ENCODE assay signal across 28 mouse cellular contexts in genomic region chr13:54568380-54568779, GRCm38 (mm10). TPM values are rescaled to one million over a fixed set of nuclear protein-coding genes. Genes with fewer than 3 reads are reported as not detected.
DNase-seq lines count a peak whose midpoint lies in the region; ATAC-seq and TF ChIP-seq lines count a peak whose summit lies in the region.
"Had no signal": no experiment of that assay in that cellular context is flagged by ENCODE, and none has a peak within 500 bp of the region (broad histone marks: within the 10 kb centered on the region; RNA-seq: fewer than 3 reads in every experiment).

No protein-coding gene starts in this region.

- H3K36me3 ChIP-seq in kidney, embryonic 15.5 days: no peaks in the 10 kb centered on the region
- H3K36me3 ChIP-seq in liver, postnatal 0 days (replicated peaks; ENCODE audit: insufficient read depth, low read length): no peaks in the 10 kb centered on the region
- H3K36me3 ChIP-seq: heart, embryonic 13.5 days; intestine, embryonic 15.5 days; midbrain, embryonic 15.5 days; stomach, embryonic 15.5 days had no signal

- ATAC-seq in kidney, embryonic 15.5 days (replicated peaks; ENCODE audit: low FRiP score): no peak
- no peak for ATAC-seq in liver, postnatal 0 days
- ATAC-seq: activated CD4-positive, CD25-positive, alpha-beta regulatory T cell, adult 4 months; forebrain, embryonic 16.5 days; intestine, embryonic 15.5 days; midbrain, embryonic 15.5 days had no signal

- no peak overlapping the region for H3K4me2 ChIP-seq in kidney, embryonic 15.5 days
- H3K4me2 ChIP-seq in liver, postnatal 0 days (ENCODE audit: low read depth, low read length): no peak overlapping the region
- H3K4me2 ChIP-seq: heart, embryonic 13.5 days; hindbrain, embryonic 14.5 days; intestine, embryonic 15.5 days; midbrain, embryonic 15.5 days; stomach, embryonic 15.5 days had no signal

- no peak overlapping the region for H3K4me3 ChIP-seq in kidney, embryonic 15.5 days (replicated peaks)
- H3K4me3 ChIP-seq in liver, postnatal 0 days (ENCODE audit: low read depth, low read length): no peak overlapping the region
- H3K4me3 ChIP-seq: gastrocnemius, adult 2 months; heart, embryonic 13.5 days; intestine, embryonic 15.5 days; layer of hippocampus, adult 2 months; megakaryocyte, embryonic 14.5 days; midbrain, embryonic 15.5 days; myocyte; stomach, embryonic 15.5 days had no signal

- H3K27me3 ChIP-seq in kidney, embryonic 15.5 days: no peaks in the 10 kb centered on the region
- H3K27me3 ChIP-seq in liver, postnatal 0 days (ENCODE audit: insufficient read depth, low read length): no peaks in the 10 kb centered on the region
- H3K27me3 ChIP-seq: heart, embryonic 13.5 days; intestine, embryonic 15.5 days; megakaryocyte, embryonic 14.5 days; midbrain, embryonic 15.5 days; stomach, embryonic 15.5 days had no signal

- TF ChIP-seq CTCF in liver, postnatal 0 days (IDR thresholded peaks at IDR 0.05; ENCODE audit: low read depth): no peak

- no peak overlapping the region for H3K9ac ChIP-seq in kidney, embryonic 15.5 days
- H3K9ac ChIP-seq in liver, postnatal 0 days (replicated peaks): no peak overlapping the region
- H3K9ac ChIP-seq: heart, embryonic 13.5 days; hindbrain, embryonic 14.5 days; intestine, embryonic 15.5 days; midbrain, embryonic 15.5 days; stomach, embryonic 15.5 days had no signal

- H3K4me1 ChIP-seq in kidney, embryonic 15.5 days: peaks cover 21% of the 10 kb centered on the region
- H3K4me1 ChIP-seq in liver, postnatal 0 days (ENCODE audit: insufficient read depth): peaks cover 19% of the 10 kb centered on the region

- peak; percentile 45 to 75 for DNase-seq in kidney, adult 8-10 months
- DNase-seq in B cell, adult 2 months: peak; percentile 26 to 34
- peak; percentile 8 for DNase-seq in T-cell, adult 2 months (ENCODE audit: low spot score)
- peak; percentile 24 for DNase-seq in liver, postnatal 0 days
- no peak for DNase-seq in heart, adult 9 months (ENCODE audit: low spot score in 2 of 2)
- DNase-seq in frontal cortex, postnatal 36 days (ENCODE audit: low spot score in 2 of 2): no peak
- DNase-seq: adrenal gland, postnatal 10 days; cerebellum, adult 11 months; cerebellum, postnatal 14 days; embryo, embryonic 11 days; gastrocnemius, adult 2 months; heart, postnatal 36 days; layer of hippocampus, postnatal 36 days; lung, adult 18-20 months; lung, postnatal 14 days; right cerebral cortex, postnatal 14 days; thymus, adult 2 months had no signal

- H3K27ac ChIP-seq in kidney, embryonic 15.5 days: no peak overlapping the region
- no peak overlapping the region for H3K27ac ChIP-seq in liver, postnatal 0 days (ENCODE audit: low read depth)
- H3K27ac ChIP-seq: gastrocnemius, adult 2 months; heart, embryonic 13.5 days; hindbrain, embryonic 14.5 days; intestine, embryonic 15.5 days; layer of hippocampus, adult 2 months; midbrain, embryonic 15.5 days; stomach, embryonic 15.5 days had no signal

- 46% methylated on average over 5 of the region's 5 CpGs for WGBS in kidney, embryonic 15.5 days
- WGBS in liver, postnatal 0 days (ENCODE audit: insufficient replicate concordance): 57% methylated on average over 5 of the region's 5 CpGs

- H3K9me3 ChIP-seq in kidney, embryonic 15.5 days (replicated peaks): no peaks in the 10 kb centered on the region
- H3K9me3 ChIP-seq in liver, postnatal 0 days (ENCODE audit: low read length): no peaks in the 10 kb centered on the region
- H3K9me3 ChIP-seq: heart, embryonic 13.5 days; intestine, embryonic 15.5 days; megakaryocyte, embryonic 14.5 days; midbrain, embryonic 15.5 days; stomach, embryonic 15.5 days had no signal

- TF ChIP-seq EP300 in liver, postnatal 0 days (IDR thresholded peaks at IDR 0.05; ENCODE audit: low read depth): no peak

RNA-seq across cellular contexts. Expression of gene 4833439L19Rik, which starts 3.1 kb away (rescaled TPM):
- 151 and 162 TPM in 2 replicates for polyA plus RNA-seq in kidney, embryonic 15.5 days (2015; fragmentation: Nextera tagmentation; extraction: Ambion mirVana)
- 40.9 and 41.6 TPM in 2 replicates for polyA plus RNA-seq in liver, postnatal 0 days (2015; fragmentation: Nextera tagmentation; extraction: Ambion mirVana)

RNA-seq across cellular contexts. Expression of gene Arl10, which starts 6.4 kb away (rescaled TPM):
- polyA plus RNA-seq in kidney, embryonic 15.5 days (2015; fragmentation: Nextera tagmentation; extraction: Ambion mirVana): 34.0 and 36.1 TPM in 2 replicates
- 7.0 and 7.1 TPM in 2 replicates for polyA plus RNA-seq in liver, postnatal 0 days (2015; fragmentation: Nextera tagmentation; extraction: Ambion mirVana)

RNA-seq across cellular contexts. Expression of gene Nop16, which starts 21.5 kb away (rescaled TPM):
- 90.2 and 95.5 TPM in 2 replicates for polyA plus RNA-seq in kidney, embryonic 15.5 days (2015; fragmentation: Nextera tagmentation; extraction: Ambion mirVana)
- polyA plus RNA-seq in liver, postnatal 0 days (2015; fragmentation: Nextera tagmentation; extraction: Ambion mirVana): 41.1 and 42.3 TPM in 2 replicates

RNA-seq across cellular contexts. Expression of gene Higd2a, which starts 21.6 kb away (rescaled TPM):
- polyA plus RNA-seq in kidney, embryonic 15.5 days (2015; fragmentation: Nextera tagmentation; extraction: Ambion mirVana): 205 and 219 TPM in 2 replicates
- polyA plus RNA-seq in liver, postnatal 0 days (2015; fragmentation: Nextera tagmentation; extraction: Ambion mirVana): 169 and 176 TPM in 2 replicates

RNA-seq across cellular contexts. Expression of gene Cltb, which starts 42.8 kb away (rescaled TPM):
- polyA plus RNA-seq in kidney, embryonic 15.5 days (2015; fragmentation: Nextera tagmentation; extraction: Ambion mirVana): 44.8 and 45.6 TPM in 2 replicates
- 29.0 and 30.2 TPM in 2 replicates for polyA plus RNA-seq in liver, postnatal 0 days (2015; fragmentation: Nextera tagmentation; extraction: Ambion mirVana)

Comparison
In these comparisons a context has a peak if more than half of its experiments do, and no peak if none do; other contexts are left out.
1. DNase-seq: peak in kidney, adult 8-10 months (2 of 2), B cell, adult 2 months (2 of 2), T-cell, adult 2 months (single experiment) and liver, postnatal 0 days (single experiment); none in heart, adult 9 months (0 of 2) and frontal cortex, postnatal 36 days (0 of 2).